Mouse (Mus musculus) spleen, adult 2 months (tissue): ENCODE measurements around the gene Pigl. TPM values are rescaled to one million over a fixed set of nuclear protein-coding genes. Genes with fewer than 3 reads are reported as not detected.
"Not testable (repeated sequence)": the region's sequence is repeated elsewhere in the genome, so short reads cannot be mapped to it uniquely, and the experiment has no call there.

Source experiments
- DNase-seq, 2 experiments: peaks; one replicate each; pipeline versions ENCODE4 v3.0.0 to v3.0.0-alpha.2; 2012 to 2021; ENCODE audit warnings: low spot score in 2 of 2, low read depth in 1 of 2
- H3K27ac ChIP-seq: fragments of 200-500 bp; 2 replicates; pipeline ENCODE4 v1.5.1; 2012; ENCODE audit warnings: low read length, inconsistent platforms; ENCODE audit not compliant: insufficient read depth
- H3K27me3 ChIP-seq: fragments of 200-500 bp; 2 replicates; pipeline ENCODE4 v1.6.1; 2012; ENCODE audit warnings: mild to moderate bottlenecking, moderate library complexity, low read length, inconsistent platforms; ENCODE audit not compliant: control insufficient read depth, insufficient read depth
- H3K36me3 ChIP-seq: fragments of 200-500 bp; 2 replicates; pipeline ENCODE4 v1.6.1; 2012; ENCODE audit warnings: mild to moderate bottlenecking, low read length, inconsistent platforms; ENCODE audit not compliant: control insufficient read depth, insufficient read depth
- H3K4me1 ChIP-seq: fragments of 200-500 bp; 2 replicates; pipeline ENCODE4 v1.6.1; 2011; ENCODE audit warnings: inconsistent platforms; ENCODE audit not compliant: control insufficient read depth, insufficient read depth, insufficient read length
- H3K4me3 ChIP-seq: fragments of 200-500 bp; 2 replicates; pipeline ENCODE4 v1.5.1; 2011; ENCODE audit warnings: mild to moderate bottlenecking, inconsistent platforms; ENCODE audit not compliant: insufficient read depth, insufficient read length; ENCODE audit errors: extremely low read depth
- CTCF ChIP-seq: fragments of 200-500 bp; IDR thresholded peaks from 2 replicates; pipeline ENCODE4 v1.5.1; 2011; ENCODE audit warnings: mild to moderate bottlenecking, inconsistent platforms; ENCODE audit not compliant: insufficient read depth, insufficient read length, insufficient replicate concordance; ENCODE audit errors: extremely low read depth
- POLR2A ChIP-seq: fragments of 200-500 bp; IDR thresholded peaks from 2 replicates; pipeline ENCODE4 v1.6.1; 2011; ENCODE audit warnings: low read depth, low read length, inconsistent platforms
- WGBS: fragments of 180-500 bp; shearing (Covaris S2); methylation state at CpG from one replicate; pipeline ENCODE4 v1.1.7; 2018; 5-methylcytosine and 5-hydroxymethylcytosine counted together
- polyA plus RNA-seq: library from polyadenylated mRNA; depleted of rRNA; stranded (reverse); fragments of >200 nt; gene quantifications from 2 replicates; pipeline ENCODE4 v1.2.3, GENCODE M21; 2012

Gene Pigl
- polyA plus RNA-seq, 1 experiment, result 4.5 TPM

DNA sequence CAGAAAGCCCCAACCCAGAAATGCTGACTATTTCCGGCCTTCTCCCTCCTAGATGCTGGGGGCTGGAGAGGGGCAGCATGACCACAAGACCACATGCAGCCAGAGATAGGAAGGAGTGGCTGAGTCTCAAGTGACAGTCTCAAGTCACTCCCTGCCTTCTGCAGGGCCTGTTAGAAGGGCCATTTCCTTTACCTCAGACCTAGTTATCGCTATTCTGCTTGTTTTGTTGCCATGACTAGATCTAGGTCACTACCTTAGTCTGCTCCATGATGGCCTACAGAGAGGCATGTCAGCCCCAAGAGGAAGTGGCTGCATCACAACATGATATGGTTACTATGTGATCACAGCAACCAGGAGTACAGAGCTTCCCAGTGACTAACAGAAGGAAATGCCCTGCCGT is 8.3 kb downstream of the Pigl start:
- TF ChIP-seq POLR2A (no peak), CTCF (no peak)
- no peaks in the 10 kb centered on the region for H3K4me1 ChIP-seq
- peak in 1 of 2 experiments; percentile 28 for DNase-seq
- no peak overlapping the region for H3K4me3 ChIP-seq
- no peaks in the 10 kb centered on the region for H3K36me3 ChIP-seq
- WGBS, result 54% methylated on average over 3 of the region's 3 CpGs
- H3K27ac ChIP-seq, result no peak overlapping the region; the same call in 1 of the 2 replicates
- no peaks in the 10 kb centered on the region for H3K27me3 ChIP-seq

DNA sequence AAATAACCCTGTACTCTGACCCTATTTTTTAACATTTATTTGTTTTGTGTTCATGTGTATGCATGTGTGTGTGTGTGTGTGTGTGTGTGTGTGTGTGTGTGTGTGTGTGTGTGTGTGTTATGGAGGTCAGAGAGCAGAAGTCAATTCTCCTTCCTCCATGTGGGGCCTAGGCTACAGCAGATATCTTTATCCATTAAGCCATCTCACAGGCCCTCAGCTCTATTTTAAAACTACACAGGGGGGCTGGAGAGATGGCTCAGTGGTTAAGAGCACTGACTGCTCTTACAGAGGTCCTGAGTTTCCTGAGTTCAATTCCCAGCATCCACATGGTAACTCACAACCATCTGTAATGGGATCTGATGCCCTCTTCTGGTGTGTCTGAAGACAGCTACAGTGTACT is 9.0 kb downstream of the Pigl start:
- H3K27ac ChIP-seq, H3K27me3 ChIP-seq, DNase-seq, H3K36me3 ChIP-seq, H3K4me1 ChIP-seq, H3K4me3 ChIP-seq: not testable (repeated sequence)

DNA sequence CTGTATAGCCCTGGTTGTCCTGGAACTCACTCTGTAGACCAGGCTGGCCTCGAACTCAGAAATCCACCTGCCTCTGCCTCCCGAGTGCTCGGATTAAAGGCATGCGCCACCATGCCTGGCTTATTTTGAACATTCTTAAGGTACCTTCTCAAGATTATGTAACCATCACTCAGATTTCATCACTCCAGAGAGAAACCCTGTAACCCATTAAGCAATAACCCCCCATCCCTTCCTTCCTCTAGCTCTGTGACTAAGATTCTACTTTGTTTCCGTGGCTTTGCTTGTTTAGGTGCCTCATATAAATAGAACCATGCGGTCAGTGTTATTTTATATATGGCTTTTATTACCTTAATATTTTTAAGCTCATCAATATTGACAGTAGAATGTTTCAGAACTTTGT is 12.2 kb downstream of the Pigl start:
- TF ChIP-seq CTCF (no peak), POLR2A (no peak)
- Histone ChIP-seq H3K4me3 (no peak overlapping the region), H3K36me3 (no peaks in the 10 kb centered on the region), H3K27me3 (no peaks in the 10 kb centered on the region), H3K27ac (no peak overlapping the region), H3K4me1 (no peaks in the 10 kb centered on the region)
- DNase-seq, result no peak
- 83% methylated on average over 6 of the region's 6 CpGs for WGBS

DNA sequence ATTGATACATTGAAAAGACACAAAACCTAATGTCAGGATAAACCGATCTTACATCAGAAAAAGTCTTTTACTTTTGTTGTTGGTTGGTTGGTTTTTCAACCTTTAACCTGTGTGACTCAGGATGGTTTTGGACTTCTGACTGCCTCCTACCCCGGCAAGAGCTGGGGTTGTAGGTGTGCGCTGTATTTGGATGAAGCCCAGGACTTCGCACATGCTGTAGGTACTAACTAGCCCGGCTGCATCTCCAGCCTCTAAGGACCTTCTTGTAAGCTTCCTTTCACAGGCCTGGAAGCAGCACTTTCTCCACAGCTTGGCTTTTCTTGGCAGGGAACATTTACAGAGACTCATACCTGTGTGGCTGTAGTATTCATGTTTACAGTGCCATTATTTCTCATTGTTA is 15.3 kb downstream of the Pigl start:
- H3K27ac ChIP-seq, result no peak overlapping the region
- H3K36me3 ChIP-seq, result no peaks in the 10 kb centered on the region
- H3K27me3 ChIP-seq, result no peaks in the 10 kb centered on the region
- TF ChIP-seq POLR2A (no peak), CTCF (no peak)
- no peaks in the 10 kb centered on the region for H3K4me1 ChIP-seq
- H3K4me3 ChIP-seq, result no peak overlapping the region
- no peak for DNase-seq
- WGBS, result 92% methylated on average over 5 of the region's 5 CpGs

DNA sequence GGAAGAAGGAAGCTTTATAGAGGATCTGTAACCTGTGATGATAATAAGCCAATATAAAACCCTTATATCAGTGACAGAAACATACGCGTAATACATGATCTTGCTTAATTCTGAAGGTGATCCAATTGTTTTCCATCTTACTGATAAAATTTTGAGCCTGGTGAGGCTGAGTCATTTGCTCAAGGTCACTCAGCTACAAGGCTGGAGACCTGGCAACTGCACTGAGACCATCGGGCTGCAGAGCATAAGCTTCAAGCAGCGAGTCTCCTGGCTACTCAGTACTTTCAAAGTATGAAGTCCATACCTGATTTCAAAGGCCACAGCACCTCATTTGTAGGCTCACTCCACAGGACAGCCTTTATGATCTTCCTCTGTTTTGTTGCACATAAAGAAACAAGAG is 17.9 kb downstream of the Pigl start:
- DNase-seq, result no peak
- Histone ChIP-seq H3K4me1 (no peaks in the 10 kb centered on the region), H3K27ac (no peak overlapping the region), H3K27me3 (no peaks in the 10 kb centered on the region), H3K36me3 (no peaks in the 10 kb centered on the region), H3K4me3 (no peak overlapping the region)
- TF ChIP-seq CTCF, result no peak
- TF ChIP-seq POLR2A, result no peak
- WGBS, result 95% methylated on average over 4 of the region's 4 CpGs

DNA sequence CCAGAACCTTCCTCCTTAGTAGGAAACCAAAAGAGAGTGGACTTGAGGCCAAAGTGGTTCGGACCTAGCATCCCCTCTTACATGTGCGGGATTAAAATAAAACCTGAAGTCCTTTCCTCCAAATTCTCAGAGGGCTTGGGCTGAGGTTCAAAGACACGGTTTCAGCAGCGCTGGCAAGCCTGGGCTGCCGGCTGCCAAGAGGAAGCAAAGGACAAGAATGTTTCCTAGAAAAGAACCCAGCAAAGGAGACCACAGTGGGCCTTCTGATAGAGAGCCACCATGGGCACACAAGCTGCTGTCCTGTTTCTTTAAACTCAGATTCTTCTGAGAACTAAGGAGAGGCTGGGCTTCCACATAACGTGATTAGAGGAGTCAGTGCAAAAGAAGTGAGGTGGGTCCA is 20.7 kb downstream of the Pigl start:
- H3K4me1 ChIP-seq, result no peaks in the 10 kb centered on the region
- TF ChIP-seq POLR2A, result no peak
- no peak for TF ChIP-seq CTCF
- no peak overlapping the region for H3K27ac ChIP-seq
- H3K36me3 ChIP-seq, result no peaks in the 10 kb centered on the region
- H3K27me3 ChIP-seq, result no peaks in the 10 kb centered on the region
- WGBS, result 20% methylated on average over 6 of the region's 6 CpGs
- DNase-seq, result no peak
- H3K4me3 ChIP-seq, result no peak overlapping the region

DNA sequence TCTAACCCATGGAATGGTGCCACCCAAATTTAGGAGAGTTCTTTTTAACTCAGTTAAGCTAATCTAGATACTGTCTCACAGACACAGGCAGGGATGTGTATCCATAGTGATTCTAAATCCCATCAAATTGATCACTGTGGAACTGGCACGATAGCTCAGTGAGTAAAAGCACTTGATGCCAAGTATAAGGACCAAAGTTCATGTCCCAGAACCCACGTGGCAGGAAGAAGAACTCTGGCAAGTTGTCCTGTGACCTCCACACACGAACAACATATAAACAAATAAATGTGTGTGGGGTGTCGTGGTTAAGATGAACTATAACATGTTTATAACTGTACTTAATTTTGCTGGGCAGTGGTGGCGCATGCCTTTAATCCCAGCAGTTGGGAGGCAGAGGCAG is 21.3 kb downstream of the Pigl start:
- Histone ChIP-seq H3K36me3 (no peaks in the 10 kb centered on the region), H3K4me3 (no peak overlapping the region), H3K27ac (no peak overlapping the region), H3K27me3 (no peaks in the 10 kb centered on the region), H3K4me1 (no peaks in the 10 kb centered on the region)
- TF ChIP-seq POLR2A, result no peak
- TF ChIP-seq CTCF, result no peak
- DNase-seq, result no peak
- 85% methylated on average over 5 of the region's 5 CpGs for WGBS
